Mouse (Mus musculus): ENCODE data around the gene Cbfb. TPM values are rescaled to one million over a fixed set of nuclear protein-coding genes. Genes with fewer than 3 reads are reported as not detected.

Gene Cbfb
- polyA plus RNA-seq, 1 experiment from 2014 or later = 75.4 TPM

- 78% methylated on average over 7 of the region's 7 CpGs for WGBS
- no peak overlapping the region for H3K4me2 ChIP-seq (ENCODE audit: low read depth)
- H3K4me3 ChIP-seq (ENCODE audit: low read depth, low read length) = no peak overlapping the region
- ATAC-seq (ENCODE audit: insufficient read depth, low FRiP score, low TSS enrichment) (no peak), DNase-seq (ENCODE audit: low spot score) (no peak)
- H3K9ac ChIP-seq (ENCODE audit: low read length) = no peak overlapping the region
- H3K27me3 ChIP-seq (ENCODE audit: control insufficient read depth, insufficient read depth, low read length) = no peaks in the 10 kb centered on the region
- no peaks in the 10 kb centered on the region for H3K9me3 ChIP-seq (ENCODE audit: control insufficient read depth, low read length)
- H3K27ac ChIP-seq (ENCODE audit: low read depth, low read length) = no peak overlapping the region
- no peaks in the 10 kb centered on the region for H3K36me3 ChIP-seq (ENCODE audit: control insufficient read depth, insufficient read depth, low read length)
- no peaks in the 10 kb centered on the region for H3K4me1 ChIP-seq (ENCODE audit: control insufficient read depth, insufficient read depth, low read length)
Observed at GRCm38 (mm10) chr8:105206766-105207275, 36.3 kb downstream of the Cbfb start.

- H3K27ac ChIP-seq (ENCODE audit: low read depth, low read length) = no peak overlapping the region
- ATAC-seq (ENCODE audit: insufficient read depth, low FRiP score, low TSS enrichment) (no peak), DNase-seq (ENCODE audit: low spot score) (no peak)
- no peaks in the 10 kb centered on the region for H3K4me1 ChIP-seq (ENCODE audit: control insufficient read depth, insufficient read depth, low read length)
- 89% methylated on average over 2 of the region's 2 CpGs for WGBS
- no peak overlapping the region for H3K4me3 ChIP-seq (ENCODE audit: low read depth, low read length)
- H3K9ac ChIP-seq (ENCODE audit: low read length) = no peak overlapping the region
- no peaks in the 10 kb centered on the region for H3K36me3 ChIP-seq (ENCODE audit: control insufficient read depth, insufficient read depth, low read length)
- H3K9me3 ChIP-seq (ENCODE audit: control insufficient read depth, low read length) = no peaks in the 10 kb centered on the region
- no peak overlapping the region for H3K4me2 ChIP-seq (ENCODE audit: low read depth)
- no peaks in the 10 kb centered on the region for H3K27me3 ChIP-seq (ENCODE audit: control insufficient read depth, insufficient read depth, low read length)
Observed at GRCm38 (mm10) chr8:105207675-105208273, 37.3 kb downstream of the Cbfb start.

GRCm38 (mm10) chr8:105209153-105210110, 39.0 kb downstream of the Cbfb start:
- no peak overlapping the region for H3K27ac ChIP-seq (ENCODE audit: low read depth, low read length)
- no peaks in the 10 kb centered on the region for H3K9me3 ChIP-seq (ENCODE audit: control insufficient read depth, low read length)
- no peaks in the 10 kb centered on the region for H3K4me1 ChIP-seq (ENCODE audit: control insufficient read depth, insufficient read depth, low read length)
- no peak overlapping the region for H3K9ac ChIP-seq (ENCODE audit: low read length)
- H3K27me3 ChIP-seq (ENCODE audit: control insufficient read depth, insufficient read depth, low read length) = no peaks in the 10 kb centered on the region
- no peak overlapping the region for H3K4me2 ChIP-seq (ENCODE audit: low read depth)
- H3K36me3 ChIP-seq (ENCODE audit: control insufficient read depth, insufficient read depth, low read length) = no peaks in the 10 kb centered on the region
- no peak overlapping the region for H3K4me3 ChIP-seq (ENCODE audit: low read depth, low read length)
- WGBS = 72% methylated on average over 1 of the region's 1 CpGs
- no peak for DNase-seq (ENCODE audit: low spot score)
- no peak for ATAC-seq (ENCODE audit: insufficient read depth, low FRiP score, low TSS enrichment)

GRCm38 (mm10) chr8:105214104-105214503, 43.6 kb downstream of the Cbfb start:
- H3K9ac ChIP-seq (ENCODE audit: low read length) = no peak overlapping the region
- H3K4me3 ChIP-seq (ENCODE audit: low read depth, low read length) = no peak overlapping the region
- no peaks in the 10 kb centered on the region for H3K4me1 ChIP-seq (ENCODE audit: control insufficient read depth, insufficient read depth, low read length)
- H3K36me3 ChIP-seq (ENCODE audit: control insufficient read depth, insufficient read depth, low read length) = no peaks in the 10 kb centered on the region
- no peaks in the 10 kb centered on the region for H3K9me3 ChIP-seq (ENCODE audit: control insufficient read depth, low read length)
- no peaks in the 10 kb centered on the region for H3K27me3 ChIP-seq (ENCODE audit: control insufficient read depth, insufficient read depth, low read length)
- no peak overlapping the region for H3K27ac ChIP-seq (ENCODE audit: low read depth, low read length)
- 91% methylated on average over 5 of the region's 5 CpGs for WGBS
- no peak for DNase-seq (ENCODE audit: low spot score)
- no peak overlapping the region for H3K4me2 ChIP-seq (ENCODE audit: low read depth)
- ATAC-seq (ENCODE audit: insufficient read depth, low FRiP score, low TSS enrichment) = no peak

- Histone ChIP-seq H3K36me3 (ENCODE audit: control insufficient read depth, insufficient read depth, low read length) (no peaks in the 10 kb centered on the region), H3K4me1 (ENCODE audit: control insufficient read depth, insufficient read depth, low read length) (no peaks in the 10 kb centered on the region), H3K9me3 (ENCODE audit: control insufficient read depth, low read length) (no peaks in the 10 kb centered on the region), H3K27ac (ENCODE audit: low read depth, low read length) (no peak overlapping the region), H3K27me3 (ENCODE audit: control insufficient read depth, insufficient read depth, low read length) (no peaks in the 10 kb centered on the region), H3K4me3 (ENCODE audit: low read depth, low read length) (no peak overlapping the region), H3K4me2 (ENCODE audit: low read depth) (no peak overlapping the region), H3K9ac (ENCODE audit: low read length) (no peak overlapping the region)
- 83% methylated on average over 5 of the region's 5 CpGs for WGBS
- no peak for ATAC-seq (ENCODE audit: insufficient read depth, low FRiP score, low TSS enrichment)
- peak; percentile 37 for DNase-seq (ENCODE audit: low spot score)
Observed at GRCm38 (mm10) chr8:105217926-105218522, 47.5 kb downstream of the Cbfb start.

GRCm38 (mm10) chr8:105223850-105224249, 53.4 kb downstream of the Cbfb start:
- no peak overlapping the region for H3K27ac ChIP-seq (ENCODE audit: low read depth, low read length)
- no peaks in the 10 kb centered on the region for H3K36me3 ChIP-seq (ENCODE audit: control insufficient read depth, insufficient read depth, low read length)
- H3K27me3 ChIP-seq (ENCODE audit: control insufficient read depth, insufficient read depth, low read length) = no peaks in the 10 kb centered on the region
- no peak overlapping the region for H3K4me3 ChIP-seq (ENCODE audit: low read depth, low read length)
- 82% methylated on average over 7 of the region's 7 CpGs for WGBS
- no peak for ATAC-seq (ENCODE audit: insufficient read depth, low FRiP score, low TSS enrichment)
- H3K9ac ChIP-seq (ENCODE audit: low read length) = no peak overlapping the region
- H3K9me3 ChIP-seq (ENCODE audit: control insufficient read depth, low read length) = no peaks in the 10 kb centered on the region
- peaks cover 14% of the 10 kb centered on the region for H3K4me1 ChIP-seq (ENCODE audit: control insufficient read depth, insufficient read depth, low read length)
- DNase-seq (ENCODE audit: low spot score) = no peak
- no peak overlapping the region; the same call in 1 of the 2 replicates for H3K4me2 ChIP-seq (ENCODE audit: low read depth)

- peak within 1 kb of the TSS; percentile 88 for H3K9ac ChIP-seq (ENCODE audit: low read length)
- peak within 1 kb of the TSS; percentile 69 for H3K27ac ChIP-seq (ENCODE audit: low read depth, low read length)
- H3K9me3 ChIP-seq (ENCODE audit: control insufficient read depth, low read length) = no peaks in the 10 kb centered on the region
- 3% methylated on average over 34 of the region's 34 CpGs for WGBS
- no peaks in the 10 kb centered on the region for H3K27me3 ChIP-seq (ENCODE audit: control insufficient read depth, insufficient read depth, low read length)
- peak within 1 kb of the TSS; percentile 68 for H3K4me2 ChIP-seq (ENCODE audit: low read depth)
- peak within 1 kb of the TSS; percentile 94 for H3K4me3 ChIP-seq (ENCODE audit: low read depth, low read length)
- peaks cover 14% of the 10 kb centered on the region for H3K4me1 ChIP-seq (ENCODE audit: control insufficient read depth, insufficient read depth, low read length)
- ATAC-seq (ENCODE audit: insufficient read depth, low FRiP score, low TSS enrichment) = peak; percentile 94
- peak; percentile 97 for DNase-seq (ENCODE audit: low spot score)
- no peaks in the 10 kb centered on the region for H3K36me3 ChIP-seq (ENCODE audit: control insufficient read depth, insufficient read depth, low read length)
Observed at GRCm38 (mm10) chr8:105224413-105225271, 54.2 kb downstream of the Cbfb start, which contains the start of gene D230025D16Rik. D230025D16Rik (plus strand) TSS chr8:105225145.

- H3K27ac ChIP-seq (ENCODE audit: low read depth, low read length) = peak overlapping the region; percentile 69
- H3K4me1 ChIP-seq (ENCODE audit: control insufficient read depth, insufficient read depth, low read length) = peaks cover 14% of the 10 kb centered on the region
- H3K9me3 ChIP-seq (ENCODE audit: control insufficient read depth, low read length) = no peaks in the 10 kb centered on the region
- under 1% methylated on average over 27 of the region's 27 CpGs for WGBS
- H3K27me3 ChIP-seq (ENCODE audit: control insufficient read depth, insufficient read depth, low read length) = no peaks in the 10 kb centered on the region
- H3K4me2 ChIP-seq (ENCODE audit: low read depth) = peak overlapping the region; percentile 68
- H3K9ac ChIP-seq (ENCODE audit: low read length) = peak overlapping the region; percentile 88
- DNase-seq (ENCODE audit: low spot score) (no peak), ATAC-seq (ENCODE audit: insufficient read depth, low FRiP score, low TSS enrichment) (no peak; the same call in 1 of the 2 replicates)
- peak overlapping the region; percentile 94 for H3K4me3 ChIP-seq (ENCODE audit: low read depth, low read length)
- no peaks in the 10 kb centered on the region for H3K36me3 ChIP-seq (ENCODE audit: control insufficient read depth, insufficient read depth, low read length)
Observed at GRCm38 (mm10) chr8:105225272-105225593, 54.8 kb downstream of the Cbfb start.
